Mouse (Mus musculus): ENCODE measurements around the gene Il10. TPM values are rescaled to one million over a fixed set of nuclear protein-coding genes. Genes with fewer than 3 reads are reported as not detected.

Gene Il10
- total and polyA plus RNA-seq, 3 experiments: 236 to 903 (median 389) TPM

GRCm38 (mm10) chr1:131053656-131054055 lies 34.0 kb downstream of the Il10 start:
- DNase-seq (ENCODE audit: extremely low read depth): no peak
- Histone ChIP-seq H3K9ac (ENCODE audit: insufficient read depth, low read depth) (no peak overlapping the region), H3K4me2 (ENCODE audit: insufficient read depth, low read depth, poor library complexity, severe bottlenecking) (no peak overlapping the region), H3K27me3 (replicated peaks) (no peaks in the 10 kb centered on the region), H3K4me1 (ENCODE audit: control insufficient read depth in 1 of 2, insufficient read depth in 2 of 2) (peaks cover 33 to 67% of the 10 kb centered on the region in 2 experiments), H3K36me3 (replicated peaks in 1 of 2; ENCODE audit: control insufficient read depth in 1 of 2, insufficient read depth in 1 of 2, low read length in 1 of 2) (peaks cover 32 to 52% of the 10 kb centered on the region in 2 experiments), H3K4me3 (replicated peaks in 1 of 3; ENCODE audit: low read depth in 2 of 3, low read length in 2 of 3, poor library complexity in 1 of 3) (no peak overlapping the region), H3K9me3 (replicated peaks; ENCODE audit: low read length) (no peaks in the 10 kb centered on the region), H3K79me2 (replicated peaks; ENCODE audit: control insufficient read depth, extremely low read depth, insufficient read depth, poor library complexity, severe bottlenecking) (0 out of 2 replicates have a peak, but pooled peaks cover 2% of the 10 kb centered on the region), H3K27ac (ENCODE audit: insufficient read depth, low read depth) (no peak overlapping the region)
- in situ Hi-C loops (cut with MboI; ENCODE audit: low pct_ligation_motif_present, low pct_unique_long_range_greater_than_20kb, low sequenced_read_pairs): loop anchor here (5.0 to 10.0 kb wide), 5 partner anchors 66 to 509 kb away; partner anchors contain the start of genes Gm29427 and Yod1
- dilution Hi-C loops (cut with MboI; ENCODE audit: extremely low pct_ligation_motif_present, extremely low pct_unique_long_range_greater_than_20kb, low sequenced_read_pairs): no loop called here
- TF ChIP-seq POLR2AphosphoS2 (IDR thresholded peaks at IDR 0.05; ENCODE audit: low read depth, low read length): no peak
- TF ChIP-seq BHLHE40 (IDR thresholded peaks at IDR 0.05; ENCODE audit: low read depth, low read length): no peak
- no peak for TF ChIP-seq SMC3 (IDR thresholded peaks at IDR 0.05; ENCODE audit: low read depth, low read length)
- TF ChIP-seq MAX (IDR thresholded peaks at IDR 0.05; ENCODE audit: low read length): no peak
- no peak for TF ChIP-seq MXI1 (IDR thresholded peaks at IDR 0.05; ENCODE audit: low read depth, low read length)
- TF ChIP-seq POLR2A (IDR thresholded peaks at IDR 0.05; ENCODE audit: low read depth, low read length): no peak
- no peak for TF ChIP-seq ELF1 (IDR thresholded peaks at IDR 0.05; ENCODE audit: low read depth, low read length)
- TF ChIP-seq MAZ (IDR thresholded peaks at IDR 0.05; ENCODE audit: low read depth, low read length): no peak
- no peak for TF ChIP-seq CHD2 (IDR thresholded peaks at IDR 0.05; ENCODE audit: low read length)
- TF ChIP-seq E2F4 (IDR thresholded peaks at IDR 0.05; ENCODE audit: insufficient replicate concordance, low read depth, low read length): no peak
- no peak for TF ChIP-seq CHD1 (IDR thresholded peaks at IDR 0.05; ENCODE audit: low read depth, low read length)

DNA sequence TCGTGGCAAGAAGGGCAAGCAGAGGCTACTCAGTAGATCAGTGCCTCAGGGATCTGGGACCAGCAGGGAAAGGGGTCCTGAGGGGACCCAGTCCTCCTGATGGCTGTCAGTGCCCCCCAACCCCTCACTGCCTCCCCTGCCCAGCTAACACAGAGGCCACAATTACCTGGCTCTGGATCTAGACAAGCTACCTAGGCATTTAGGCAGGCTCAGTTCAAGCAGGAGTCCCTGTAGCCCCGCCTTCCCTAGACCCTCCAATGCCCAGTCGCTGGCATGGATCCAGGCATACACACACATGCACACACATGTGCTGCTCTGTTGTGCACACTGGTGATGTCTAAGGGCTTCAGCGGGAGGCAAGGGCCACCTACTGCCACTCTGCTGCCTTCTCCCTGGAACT lies 34.6 kb downstream of the Il10 start:
- in situ Hi-C loops (cut with MboI; ENCODE audit: low pct_ligation_motif_present, low pct_unique_long_range_greater_than_20kb, low sequenced_read_pairs) (loop anchor here (5.0 to 10.0 kb wide), 5 partner anchors 67 to 509 kb away; partner anchors contain the start of genes Gm29427 and Yod1), dilution Hi-C loops (cut with MboI; ENCODE audit: extremely low pct_ligation_motif_present, extremely low pct_unique_long_range_greater_than_20kb, low sequenced_read_pairs) (no loop called here)
- no peak for DNase-seq (ENCODE audit: extremely low read depth)
- no peak overlapping the region for H3K4me2 ChIP-seq (ENCODE audit: insufficient read depth, low read depth, poor library complexity, severe bottlenecking)
- 0 out of 2 replicates have a peak, but pooled peaks cover 2% of the 10 kb centered on the region for H3K79me2 ChIP-seq (replicated peaks; ENCODE audit: control insufficient read depth, extremely low read depth, insufficient read depth, poor library complexity, severe bottlenecking)
- peaks cover 28 to 66% of the 10 kb centered on the region in 2 experiments for H3K4me1 ChIP-seq (ENCODE audit: control insufficient read depth in 1 of 2, insufficient read depth in 2 of 2)
- no peak for TF ChIP-seq RAD21 (IDR thresholded peaks at IDR 0.05; ENCODE audit: low read depth, low read length)
- H3K27ac ChIP-seq (ENCODE audit: insufficient read depth, low read depth): no peak overlapping the region
- H3K9me3 ChIP-seq (replicated peaks; ENCODE audit: low read length): no peaks in the 10 kb centered on the region
- no peaks in the 10 kb centered on the region for H3K27me3 ChIP-seq (replicated peaks)
- no peak overlapping the region for H3K4me3 ChIP-seq (replicated peaks in 1 of 3; ENCODE audit: low read depth in 2 of 3, low read length in 2 of 3, poor library complexity in 1 of 3)
- peaks cover 32 to 52% of the 10 kb centered on the region in 2 experiments for H3K36me3 ChIP-seq (replicated peaks in 1 of 2; ENCODE audit: control insufficient read depth in 1 of 2, insufficient read depth in 1 of 2, low read length in 1 of 2)
- H3K9ac ChIP-seq (ENCODE audit: insufficient read depth, low read depth): no peak overlapping the region

GRCm38 (mm10) chr1:131058431-131058830 lies 38.8 kb downstream of the Il10 start:
- in situ Hi-C loops (cut with MboI; ENCODE audit: low pct_ligation_motif_present, low pct_unique_long_range_greater_than_20kb, low sequenced_read_pairs): loop anchor here (10.0 kb wide), 2 partner anchors 344 to 514 kb away; partner anchors contain the start of genes Gm29427 and Yod1
- H3K36me3 ChIP-seq (replicated peaks in 1 of 2; ENCODE audit: control insufficient read depth in 1 of 2, insufficient read depth in 1 of 2, low read length in 1 of 2): peaks cover 32 to 56% of the 10 kb centered on the region in 2 experiments
- H3K9me3 ChIP-seq (replicated peaks; ENCODE audit: low read length): no peaks in the 10 kb centered on the region
- 0 out of 2 replicates have a peak, but pooled peaks cover 2% of the 10 kb centered on the region for H3K79me2 ChIP-seq (replicated peaks; ENCODE audit: control insufficient read depth, extremely low read depth, insufficient read depth, poor library complexity, severe bottlenecking)
- no peak overlapping the region for H3K4me3 ChIP-seq (replicated peaks in 1 of 3; ENCODE audit: low read depth in 2 of 3, low read length in 2 of 3, poor library complexity in 1 of 3)
- DNase-seq (ENCODE audit: extremely low read depth): no peak
- no peak overlapping the region for H3K27ac ChIP-seq (ENCODE audit: insufficient read depth, low read depth)
- H3K9ac ChIP-seq (ENCODE audit: insufficient read depth, low read depth): no peak overlapping the region
- H3K4me1 ChIP-seq (ENCODE audit: control insufficient read depth in 1 of 2, insufficient read depth in 2 of 2): peaks cover 10 to 64% of the 10 kb centered on the region in 2 experiments
- no peaks in the 10 kb centered on the region for H3K27me3 ChIP-seq (replicated peaks)
- dilution Hi-C loops (cut with MboI; ENCODE audit: extremely low pct_ligation_motif_present, extremely low pct_unique_long_range_greater_than_20kb, low sequenced_read_pairs): no loop called here
- TF ChIP-seq ZNF384 (IDR thresholded peaks at IDR 0.05; ENCODE audit: low read depth, low read length) (0 out of 2 replicates have a peak, but pooled peaks have one; percentile 7), BHLHE40 (IDR thresholded peaks at IDR 0.05; ENCODE audit: low read depth, low read length) (no peak)
- no peak overlapping the region for H3K4me2 ChIP-seq (ENCODE audit: insufficient read depth, low read depth, poor library complexity, severe bottlenecking)
